Mouse (Mus musculus): ENCODE results near the gene Zpbp2.
A peak's percentile ranks its signal among the peaks of the same experiment; 100 is the strongest.
"Not testable (repeated sequence)": the region's sequence is repeated elsewhere in the genome, so short reads cannot be mapped to it uniquely, and the experiment has no call there.

Zpbp2 gene

DNA sequence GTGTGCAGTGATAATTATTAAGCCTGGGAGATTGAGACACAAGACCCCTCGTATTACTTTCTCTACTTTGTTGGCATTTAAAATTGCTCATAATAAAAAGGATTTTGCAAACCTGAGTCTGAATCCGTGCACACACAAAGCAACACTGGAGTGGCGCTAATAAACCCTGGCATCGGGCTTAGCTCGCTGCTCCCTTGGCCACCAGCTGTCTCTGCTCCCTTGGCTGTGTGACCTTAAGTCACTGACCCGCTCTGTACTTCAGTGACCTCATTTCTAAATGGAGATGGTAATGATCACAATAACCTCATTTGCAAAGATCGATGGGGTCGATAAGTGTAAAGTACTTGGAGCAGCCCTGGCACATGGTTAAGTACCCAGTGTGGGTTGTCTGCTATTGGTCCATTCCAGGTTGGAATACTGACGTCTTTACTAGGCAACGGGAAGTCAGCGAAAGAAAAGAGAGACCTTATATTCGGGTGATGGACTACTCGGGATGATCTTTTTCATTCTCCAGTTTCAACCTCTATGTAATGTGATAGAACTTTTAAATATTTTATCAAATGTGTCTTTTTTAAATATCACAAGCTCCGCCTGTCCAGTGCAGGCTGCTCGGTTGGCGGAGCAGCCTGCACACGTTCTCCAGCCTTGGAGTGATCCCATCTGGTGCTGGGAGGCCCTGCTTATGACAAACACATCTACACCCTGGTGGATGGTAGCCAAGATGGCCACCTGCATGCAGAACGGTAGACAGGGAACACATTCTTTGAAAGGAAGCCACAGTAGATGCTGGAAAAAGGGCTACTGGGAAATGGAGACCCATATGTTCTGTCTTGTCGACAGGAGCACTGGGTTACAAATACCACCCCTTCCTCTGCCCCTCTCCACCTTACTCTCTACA, 39.9 kb downstream of the Zpbp2 start:
- no peak for DNase-seq (ENCODE audit: low spot score in 2 of 2)

- no peak for DNase-seq (ENCODE audit: low spot score in 2 of 2)
Measured at GRCm38 (mm10) chr11:98595021-98595420, 44.1 kb downstream of the Zpbp2 start.

GRCm38 (mm10) chr11:98595473-98595872, 44.6 kb downstream of the Zpbp2 start:
- no peak for DNase-seq (ENCODE audit: low spot score in 2 of 2)

- no peak for DNase-seq (ENCODE audit: low spot score in 2 of 2)
Measured at GRCm38 (mm10) chr11:98595955-98596354, 45.1 kb downstream of the Zpbp2 start.

- peak in 1 of 2 experiments; percentile 49 for DNase-seq (ENCODE audit: low spot score in 2 of 2)
Measured at GRCm38 (mm10) chr11:98597363-98597762, 46.5 kb downstream of the Zpbp2 start.

GRCm38 (mm10) chr11:98597991-98598390, 47.1 kb downstream of the Zpbp2 start, which contains the start of gene Lrrc3c:
Gene Lrrc3c (plus strand): TSS chr11:98598291.
- DNase-seq (ENCODE audit: low spot score in 2 of 2): no peak

DNA sequence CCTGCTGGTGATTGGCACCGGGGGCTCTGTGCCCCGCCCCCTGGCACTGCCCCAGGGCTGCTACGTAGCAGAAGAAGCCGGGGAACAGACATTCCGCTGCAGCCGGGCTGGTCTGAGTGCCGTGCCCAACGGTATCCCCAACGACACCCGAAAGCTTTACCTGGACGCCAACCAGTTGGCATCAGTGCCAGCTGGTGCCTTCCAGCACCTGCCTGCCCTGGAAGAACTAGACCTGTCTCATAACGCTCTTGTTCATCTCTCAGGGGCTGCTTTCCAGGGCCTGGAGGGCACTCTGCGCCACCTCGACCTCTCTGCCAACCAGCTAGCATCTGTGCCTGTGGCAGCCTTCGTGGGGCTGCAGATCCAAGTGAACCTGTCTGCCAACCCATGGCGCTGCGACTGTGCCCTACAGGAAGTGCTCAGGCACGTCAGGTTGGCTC, 48.0 kb downstream of the Zpbp2 start:
- peak in 1 of 2 experiments; percentile 56 for DNase-seq (ENCODE audit: low spot score in 2 of 2)

GRCm38 (mm10) chr11:98599291-98599690, 48.4 kb downstream of the Zpbp2 start:
- no peak for DNase-seq (ENCODE audit: low spot score in 2 of 2)

DNA sequence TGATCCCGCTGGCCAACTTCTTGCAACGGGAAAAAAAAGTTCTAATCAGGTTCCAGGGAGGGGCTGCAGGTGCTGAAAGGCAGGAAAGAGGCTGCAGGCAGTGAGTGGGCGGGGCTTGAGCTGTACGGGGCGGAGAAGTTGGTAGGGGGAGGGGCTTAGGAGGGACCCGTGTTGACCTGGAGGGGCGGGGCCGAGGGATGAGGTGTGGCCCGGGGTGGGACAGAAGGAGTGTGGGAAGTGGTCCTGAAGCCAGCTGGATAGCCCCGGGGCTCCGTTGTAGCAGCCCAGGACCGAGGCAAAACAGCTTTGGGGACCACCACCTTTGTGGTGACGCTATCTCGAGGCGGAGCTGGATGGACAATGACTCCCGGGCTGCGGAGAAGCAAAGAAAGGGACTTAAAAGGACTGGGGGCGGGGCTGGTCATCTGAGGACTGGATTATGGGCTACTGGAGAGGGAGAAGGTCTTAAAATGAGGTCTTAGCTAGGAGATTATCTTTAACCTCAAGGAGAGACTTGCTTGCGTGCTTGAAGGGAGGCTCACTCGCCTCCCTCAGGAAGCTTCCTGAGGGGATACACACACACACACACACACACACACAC, 51.3 kb downstream of the Zpbp2 start:
- DNase-seq (ENCODE audit: low spot score in 2 of 2): no peak

GRCm38 (mm10) chr11:98603953-98604352, 53.1 kb downstream of the Zpbp2 start:
- DNase-seq (ENCODE audit: low spot score in 2 of 2): no peak

DNA sequence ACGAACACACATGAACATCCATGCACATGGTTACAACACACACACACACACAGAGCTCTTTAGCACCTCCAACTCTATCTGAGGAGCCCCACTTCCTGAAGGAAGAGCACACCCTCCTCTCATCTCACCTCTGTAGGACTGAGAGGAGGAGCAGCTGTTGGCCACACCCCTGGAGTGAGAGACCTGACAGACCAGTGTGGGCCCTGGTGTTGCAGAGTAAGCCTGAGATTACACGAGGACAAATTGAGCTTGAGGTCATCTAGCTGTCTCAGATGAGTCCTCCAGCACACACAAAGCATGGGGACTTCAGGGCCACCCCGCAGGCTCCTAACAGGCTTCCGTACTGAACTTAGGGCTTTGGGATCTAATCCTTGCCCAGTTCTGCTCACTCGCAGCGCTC, 54.0 kb downstream of the Zpbp2 start:
- not testable (repeated sequence) for DNase-seq (ENCODE audit: low spot score in 2 of 2)

GRCm38 (mm10) chr11:98606763-98607162, 55.9 kb downstream of the Zpbp2 start:
- no peak for DNase-seq (ENCODE audit: low spot score in 2 of 2)
